Mouse (Mus musculus): ENCODE data around the gene Slc6a2. TPM values are rescaled to one million over a fixed set of nuclear protein-coding genes. Genes with fewer than 3 reads are reported as not detected.

Gene Slc6a2
- total and polyA plus RNA-seq, 2 experiments from 2014 or later = not detected

DNA sequence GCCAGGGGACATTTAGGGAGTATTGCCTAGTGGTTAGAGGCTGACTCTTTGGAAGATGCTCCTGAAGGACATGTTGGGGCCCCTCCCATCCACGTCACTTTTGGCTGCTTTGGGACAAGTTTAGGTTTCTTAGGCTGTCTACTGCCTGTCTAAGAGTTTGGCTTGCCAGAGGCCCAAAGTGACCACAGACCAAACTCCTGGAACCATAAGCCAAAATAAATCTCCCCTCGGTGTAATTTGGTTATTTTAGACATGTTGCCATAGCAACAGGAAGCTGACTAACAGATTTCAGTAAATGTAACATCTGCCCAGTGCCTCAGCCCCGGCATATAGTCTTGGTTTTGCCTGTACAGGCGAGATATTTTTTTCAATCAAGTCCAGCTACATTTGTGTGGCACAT is 21.8 kb upstream of the Slc6a2 start:
- no peak for DNase-seq (ENCODE audit: low spot score)
- 64% methylated on average over 4 of the region's 4 CpGs for WGBS
- Histone ChIP-seq H3K4me1 (ENCODE audit: control insufficient read depth, insufficient read depth) (no peaks in the 10 kb centered on the region), H3K9me3 (replicated peaks; ENCODE audit: control insufficient read depth, low read length) (no peaks in the 10 kb centered on the region), H3K9ac (replicated peaks; ENCODE audit: low read depth, low read length) (no peak overlapping the region), H3K4me2 (ENCODE audit: low read depth, low read length) (no peak overlapping the region), H3K4me3 (ENCODE audit: low read depth, low read length) (no peak overlapping the region), H3K36me3 (replicated peaks; ENCODE audit: control insufficient read depth, insufficient read depth, low read length) (no peaks in the 10 kb centered on the region), H3K27ac (ENCODE audit: low read depth) (no peak overlapping the region), H3K27me3 (ENCODE audit: control insufficient read depth, insufficient read depth, low read length) (no peaks in the 10 kb centered on the region)
- TF ChIP-seq CTCF (IDR thresholded peaks at IDR 0.05; ENCODE audit: low read depth) (no peak), EP300 (IDR thresholded peaks at IDR 0.05; ENCODE audit: low read depth) (no peak)
- ATAC-seq (ENCODE audit: insufficient read depth, low read depth) = no peak

DNA sequence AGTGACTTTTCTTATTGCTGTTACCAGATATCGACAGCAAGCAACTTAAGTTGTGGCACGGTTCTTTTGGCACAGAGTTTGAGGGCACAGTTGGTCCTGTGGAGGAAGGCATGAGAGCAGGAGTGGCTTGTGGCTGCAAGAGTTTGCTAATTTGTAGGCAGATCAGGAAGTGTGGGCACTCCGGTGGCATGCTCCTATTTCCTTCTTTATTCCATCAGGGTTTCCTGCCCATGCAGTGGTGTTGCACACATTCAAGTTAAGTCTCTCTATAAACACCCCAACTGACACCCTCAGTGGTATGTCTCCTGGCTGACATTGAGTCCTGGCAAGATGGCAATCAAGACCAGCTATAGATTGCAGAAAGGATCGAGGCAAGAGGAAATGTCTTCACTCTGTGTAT is 10.8 kb upstream of the Slc6a2 start:
- Histone ChIP-seq H3K9me3 (replicated peaks; ENCODE audit: control insufficient read depth, low read length) (no peaks in the 10 kb centered on the region), H3K9ac (replicated peaks; ENCODE audit: low read depth, low read length) (no peak overlapping the region), H3K4me2 (ENCODE audit: low read depth, low read length) (no peak overlapping the region), H3K27ac (ENCODE audit: low read depth) (no peak overlapping the region), H3K4me3 (ENCODE audit: low read depth, low read length) (no peak overlapping the region), H3K27me3 (ENCODE audit: control insufficient read depth, insufficient read depth, low read length) (0 out of 2 replicates have a peak, but pooled peaks cover 3% of the 10 kb centered on the region), H3K36me3 (replicated peaks; ENCODE audit: control insufficient read depth, insufficient read depth, low read length) (no peaks in the 10 kb centered on the region), H3K4me1 (ENCODE audit: control insufficient read depth, insufficient read depth) (no peaks in the 10 kb centered on the region)
- TF ChIP-seq CTCF (IDR thresholded peaks at IDR 0.05; ENCODE audit: low read depth) = no peak
- TF ChIP-seq EP300 (IDR thresholded peaks at IDR 0.05; ENCODE audit: low read depth) = no peak
- ATAC-seq (ENCODE audit: insufficient read depth, low read depth) (no peak), DNase-seq (ENCODE audit: low spot score) (no peak)
- 72% methylated on average over 4 of the region's 4 CpGs for WGBS

DNA sequence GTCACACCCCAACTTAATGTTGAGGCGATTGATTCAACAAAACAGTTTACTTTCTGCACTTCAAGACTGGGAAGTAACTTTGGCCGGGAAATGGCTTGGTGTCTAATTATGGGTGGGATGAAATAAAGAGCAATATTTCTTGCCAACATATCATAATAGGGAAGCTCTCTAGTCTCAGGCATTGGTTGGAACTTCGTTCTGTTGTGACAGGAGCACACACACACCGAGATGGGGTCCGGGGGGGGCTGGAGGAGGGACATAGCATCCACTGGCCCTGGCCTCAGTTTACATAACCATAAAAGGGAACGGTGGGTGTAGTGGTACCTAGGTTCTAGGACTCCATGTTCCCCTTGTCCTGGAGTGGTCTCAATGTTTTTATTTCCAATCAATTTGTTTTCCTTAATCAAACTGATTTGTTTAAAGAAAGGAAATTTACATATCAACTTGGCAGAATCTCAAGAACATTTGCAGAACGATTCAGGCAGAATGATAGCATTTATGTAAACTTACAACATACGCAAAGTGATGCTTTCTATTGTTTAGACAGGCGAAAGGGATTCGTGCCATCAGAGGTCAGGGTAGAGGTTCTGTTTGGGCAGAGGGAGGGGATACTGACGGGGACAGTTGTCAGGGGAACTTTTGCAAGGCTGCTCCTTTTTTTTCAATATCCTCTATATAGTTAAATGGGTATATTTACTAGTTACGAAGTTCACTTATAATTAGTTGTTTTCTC is 9.1 kb upstream of the Slc6a2 start:
- no peak overlapping the region for H3K27ac ChIP-seq (ENCODE audit: low read depth)
- DNase-seq (ENCODE audit: low spot score) (no peak), ATAC-seq (ENCODE audit: insufficient read depth, low read depth) (no peak)

DNA sequence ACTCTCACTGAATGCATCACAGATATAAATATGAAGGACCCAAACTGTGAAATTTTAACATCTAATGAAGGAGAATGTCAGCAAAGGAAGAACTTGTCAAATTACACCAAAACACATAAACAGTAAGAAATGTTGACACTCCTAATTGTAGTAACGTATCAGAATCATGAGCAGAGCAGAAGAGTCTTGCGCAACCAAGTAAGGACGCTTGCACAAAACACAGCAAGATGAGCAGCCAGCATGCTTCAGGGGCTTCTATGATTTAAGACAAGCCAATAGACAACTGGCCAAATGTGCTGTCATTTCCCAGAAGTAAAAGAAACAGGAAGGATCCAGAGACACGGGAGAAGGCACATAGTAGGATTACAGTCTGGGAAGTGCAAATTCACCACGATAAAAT is 5.8 kb upstream of the Slc6a2 start:
- Histone ChIP-seq H3K9ac (replicated peaks; ENCODE audit: low read depth, low read length) (no peak overlapping the region), H3K4me1 (ENCODE audit: control insufficient read depth, insufficient read depth) (no peaks in the 10 kb centered on the region), H3K27ac (ENCODE audit: low read depth) (no peak overlapping the region), H3K4me2 (ENCODE audit: low read depth, low read length) (no peak overlapping the region), H3K27me3 (ENCODE audit: control insufficient read depth, insufficient read depth, low read length) (peaks cover 20% of the 10 kb centered on the region), H3K4me3 (ENCODE audit: low read depth, low read length) (no peak overlapping the region), H3K9me3 (replicated peaks; ENCODE audit: control insufficient read depth, low read length) (no peaks in the 10 kb centered on the region), H3K36me3 (replicated peaks; ENCODE audit: control insufficient read depth, insufficient read depth, low read length) (no peaks in the 10 kb centered on the region)
- ATAC-seq (ENCODE audit: insufficient read depth, low read depth) (no peak), DNase-seq (ENCODE audit: low spot score) (no peak)
- no peak for TF ChIP-seq CTCF (IDR thresholded peaks at IDR 0.05; ENCODE audit: low read depth)
- TF ChIP-seq EP300 (IDR thresholded peaks at IDR 0.05; ENCODE audit: low read depth) = no peak
- WGBS = 72% methylated on average over 5 of the region's 5 CpGs

More for the DNA sequence above, 9.1 kb upstream of the Slc6a2 start:
- Histone ChIP-seq H3K4me2 (ENCODE audit: low read depth, low read length) (no peak overlapping the region), H3K9me3 (replicated peaks; ENCODE audit: control insufficient read depth, low read length) (no peaks in the 10 kb centered on the region), H3K4me1 (ENCODE audit: control insufficient read depth, insufficient read depth) (no peaks in the 10 kb centered on the region), H3K9ac (replicated peaks; ENCODE audit: low read depth, low read length) (no peak overlapping the region), H3K36me3 (replicated peaks; ENCODE audit: control insufficient read depth, insufficient read depth, low read length) (no peaks in the 10 kb centered on the region), H3K4me3 (ENCODE audit: low read depth, low read length) (no peak overlapping the region), H3K27me3 (ENCODE audit: control insufficient read depth, insufficient read depth, low read length) (0 out of 2 replicates have a peak, but pooled peaks cover under 1% of the 10 kb centered on the region)
- 72% methylated on average over 12 of the region's 12 CpGs for WGBS
- TF ChIP-seq CTCF (IDR thresholded peaks at IDR 0.05; ENCODE audit: low read depth) (no peak), EP300 (IDR thresholded peaks at IDR 0.05; ENCODE audit: low read depth) (no peak)

DNA sequence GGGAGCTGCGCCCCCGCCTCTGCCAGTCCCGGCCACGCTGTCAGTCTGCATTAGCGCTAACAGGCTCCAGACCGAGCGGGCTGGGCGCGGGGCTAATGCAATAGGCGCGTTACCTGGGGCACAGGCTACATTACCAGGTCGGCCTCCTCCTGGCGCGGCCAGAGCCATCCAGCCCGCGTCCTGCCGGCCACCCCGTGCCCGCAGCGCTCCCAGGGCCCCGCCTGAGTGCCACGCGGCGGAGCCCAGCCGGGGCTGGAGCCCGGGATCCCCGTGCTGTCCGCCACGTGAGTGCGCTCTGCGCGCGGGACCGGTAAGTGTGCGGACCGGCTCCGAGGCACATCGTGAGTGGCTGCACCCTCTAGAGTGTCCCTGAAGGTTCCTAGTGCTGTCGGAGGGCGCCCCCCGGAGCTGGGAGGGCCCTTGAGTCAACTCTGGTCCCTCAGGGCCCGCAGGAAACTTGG is 602 bp downstream of the Slc6a2 start:
- DNase-seq (ENCODE audit: low spot score) (no peak), ATAC-seq (ENCODE audit: insufficient read depth, low read depth) (no peak)
- no peak overlapping the region for H3K27ac ChIP-seq (ENCODE audit: low read depth)
- no peaks in the 10 kb centered on the region for H3K4me1 ChIP-seq (ENCODE audit: control insufficient read depth, insufficient read depth)
- H3K4me2 ChIP-seq (ENCODE audit: low read depth, low read length) = peak overlapping the region; percentile 58
- WGBS = 2% methylated on average over 41 of the region's 42 CpGs
- no peaks in the 10 kb centered on the region for H3K9me3 ChIP-seq (replicated peaks; ENCODE audit: control insufficient read depth, low read length)
- peak overlapping the region; percentile 37 for H3K4me3 ChIP-seq (ENCODE audit: low read depth, low read length)
- H3K9ac ChIP-seq (replicated peaks; ENCODE audit: low read depth, low read length) = no peak overlapping the region
- no peaks in the 10 kb centered on the region for H3K36me3 ChIP-seq (replicated peaks; ENCODE audit: control insufficient read depth, insufficient read depth, low read length)
- H3K27me3 ChIP-seq (ENCODE audit: control insufficient read depth, insufficient read depth, low read length) = peaks cover 66% of the 10 kb centered on the region
- TF ChIP-seq CTCF (IDR thresholded peaks at IDR 0.05; ENCODE audit: low read depth) (no peak), EP300 (IDR thresholded peaks at IDR 0.05; ENCODE audit: low read depth) (no peak)

Data from heart, postnatal 0 days (tissue).